Mouse (Mus musculus) left cerebral cortex, adult 11 months (tissue): Measurements from ENCODE around the gene 4933402J07Rik.

Experiments
- DNase-seq: peaks from one replicate; pipeline ENCODE4 v3.0.0; 2022; ENCODE audit warnings: low spot score

4933402J07Rik gene

GRCm38 (mm10) chr8:87621181-87621580 is 57.5 kb downstream of the 4933402J07Rik start:
- no peak for DNase-seq

DNA sequence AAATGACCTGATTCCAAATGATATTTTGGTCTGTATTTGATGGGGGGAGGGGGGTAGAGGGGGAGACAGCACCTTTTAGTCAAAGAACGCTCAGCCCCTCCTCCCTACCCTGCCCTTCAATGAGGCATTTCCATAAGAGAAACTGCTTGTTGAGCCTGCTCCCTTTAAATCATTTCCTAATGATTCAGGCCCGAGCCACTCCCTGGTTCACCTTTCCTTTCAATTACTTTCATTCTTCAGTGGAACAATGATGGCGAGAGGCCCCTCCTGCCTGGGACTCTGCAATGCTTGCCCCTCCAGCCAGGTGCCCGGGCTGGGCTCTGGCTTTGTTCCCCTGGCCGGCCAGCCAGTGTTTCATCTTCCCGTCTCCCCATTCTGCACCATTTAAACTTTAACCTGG is 66.0 kb downstream of the 4933402J07Rik start:
- no peak for DNase-seq

- no peak for DNase-seq
Measured at GRCm38 (mm10) chr8:87631776-87632175, 68.1 kb downstream of the 4933402J07Rik start.

DNA sequence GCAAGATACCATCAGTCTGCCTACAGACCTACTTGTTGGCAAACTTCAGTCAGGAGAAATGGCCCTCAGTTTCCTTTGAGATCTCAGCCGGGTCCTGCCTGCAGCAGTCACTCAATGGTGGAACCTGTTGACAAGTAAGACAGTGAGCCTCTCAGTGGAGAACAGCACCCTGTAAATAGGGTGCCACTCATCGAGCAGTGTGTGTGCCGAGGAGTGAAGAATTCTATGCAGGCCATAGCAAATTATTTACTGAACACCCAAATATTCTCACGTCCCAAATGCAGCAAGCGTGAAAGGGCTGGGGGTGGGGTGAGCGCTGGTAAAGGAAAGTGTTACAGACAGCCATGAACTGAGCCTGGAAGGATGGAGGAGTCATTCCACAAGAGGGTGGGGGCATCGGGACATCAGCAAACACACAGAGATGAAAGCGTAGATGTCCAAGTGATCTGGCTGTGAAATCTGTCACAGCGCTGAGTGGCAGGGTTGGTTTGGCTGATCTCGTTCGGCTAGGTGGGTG is 72.6 kb downstream of the 4933402J07Rik start:
- no peak for DNase-seq
